16 mouse cellular contexts compared by ENCODE assay signal in the genomic region with DNA sequence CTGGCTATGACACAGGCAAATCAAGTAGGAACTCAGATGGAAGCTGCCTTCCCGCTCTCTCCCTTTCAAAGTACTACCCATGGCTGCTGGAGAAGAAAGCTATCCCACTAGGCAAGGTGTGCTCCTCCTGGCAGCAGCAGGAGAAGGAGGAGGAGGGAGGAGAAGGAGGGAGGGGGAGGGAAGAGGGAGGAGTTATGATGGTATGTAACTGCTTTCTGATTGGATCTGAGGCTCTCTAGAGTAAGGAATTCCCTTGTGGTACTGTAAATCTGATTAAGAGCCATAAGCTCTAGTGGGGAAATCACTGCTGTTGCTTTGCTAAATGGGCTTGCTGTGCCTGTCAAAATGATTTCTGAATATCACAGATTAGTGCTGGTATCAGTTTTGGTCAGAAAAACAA.
"Had no signal": no experiment of that assay in that cellular context is flagged by ENCODE, and none has a peak within 500 bp of the region (broad histone marks: within the 10 kb centered on the region; RNA-seq: fewer than 3 reads in every experiment).

No protein-coding gene starts in this region.

- DNase-seq: heart, postnatal 10 days; heart, postnatal 14 days; heart, postnatal 36 days; heart, postnatal 4 days; kidney, adult 11 months; kidney, adult 18-20 months; kidney, adult 2 months; kidney, adult 8-10 months; kidney, adult 9 months; kidney, postnatal 10 days; kidney, postnatal 14 days; kidney, postnatal 25 days; kidney, postnatal 36 days; kidney, postnatal 4 days; layer of hippocampus, adult 9-11 months; layer of hippocampus, postnatal 36 days had no signal
